Mouse (Mus musculus): Measurements from ENCODE around the gene Ice2.

Ice2 gene

GRCm38 (mm10) chr9:69397760-69398452 is at the start of gene Ice2:
TSS of gene Ice2 (plus strand) at chr9:69397906.
- DNase-seq (ENCODE audit: low read depth in 2 of 2, low spot score in 2 of 2): peak; percentile 57 to 62

GRCm38 (mm10) chr9:69349537-69349936 is 48.2 kb upstream of the Ice2 start:
- no peak for DNase-seq (ENCODE audit: low read depth in 2 of 2, low spot score in 2 of 2)

GRCm38 (mm10) chr9:69354228-69354627 is 43.5 kb upstream of the Ice2 start:
- no peak for DNase-seq (ENCODE audit: low read depth in 2 of 2, low spot score in 2 of 2)

DNA sequence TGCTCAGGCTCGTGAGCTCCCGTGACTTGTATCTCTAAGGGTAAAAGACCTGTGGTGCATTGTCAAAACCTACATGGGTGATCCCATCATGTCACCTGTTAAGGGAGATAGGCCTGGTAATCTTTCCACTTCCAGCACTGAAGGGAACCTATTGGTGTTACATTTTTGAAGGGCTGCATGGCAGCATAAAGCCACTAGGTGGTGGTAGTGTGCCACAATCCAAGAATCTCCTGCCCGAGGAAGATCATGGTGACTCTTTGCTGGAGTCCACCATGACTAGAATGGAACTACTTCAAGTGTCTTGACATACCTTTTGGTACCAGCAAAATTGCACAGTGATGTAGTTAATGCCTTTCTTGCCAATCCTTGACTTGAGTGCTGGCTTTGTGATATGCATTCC is 39.9 kb upstream of the Ice2 start:
- DNase-seq (ENCODE audit: low read depth in 2 of 2, low spot score in 2 of 2): peak; percentile 32 to 49

DNA sequence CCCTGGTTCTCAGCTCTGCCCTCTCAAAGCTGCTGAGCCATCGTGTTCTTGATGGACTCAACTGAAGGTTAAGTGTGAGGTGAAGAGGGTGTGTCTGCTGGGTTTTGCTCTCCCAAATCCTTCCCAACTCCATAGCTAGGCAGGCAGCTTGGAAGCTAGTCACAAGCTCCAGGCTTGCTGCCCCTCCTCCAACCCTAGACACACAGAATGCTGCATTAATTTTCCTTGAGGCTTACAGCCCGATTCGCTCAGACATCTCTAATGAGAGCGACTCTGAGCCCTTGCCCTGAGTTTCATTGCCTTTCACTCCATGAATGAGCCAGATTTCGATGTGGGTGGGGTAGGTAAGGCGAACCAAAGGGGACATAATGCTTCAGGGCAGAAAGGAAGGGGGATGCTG is 38.9 kb upstream of the Ice2 start:
- DNase-seq (ENCODE audit: low read depth in 2 of 2, low spot score in 2 of 2): no peak

DNA sequence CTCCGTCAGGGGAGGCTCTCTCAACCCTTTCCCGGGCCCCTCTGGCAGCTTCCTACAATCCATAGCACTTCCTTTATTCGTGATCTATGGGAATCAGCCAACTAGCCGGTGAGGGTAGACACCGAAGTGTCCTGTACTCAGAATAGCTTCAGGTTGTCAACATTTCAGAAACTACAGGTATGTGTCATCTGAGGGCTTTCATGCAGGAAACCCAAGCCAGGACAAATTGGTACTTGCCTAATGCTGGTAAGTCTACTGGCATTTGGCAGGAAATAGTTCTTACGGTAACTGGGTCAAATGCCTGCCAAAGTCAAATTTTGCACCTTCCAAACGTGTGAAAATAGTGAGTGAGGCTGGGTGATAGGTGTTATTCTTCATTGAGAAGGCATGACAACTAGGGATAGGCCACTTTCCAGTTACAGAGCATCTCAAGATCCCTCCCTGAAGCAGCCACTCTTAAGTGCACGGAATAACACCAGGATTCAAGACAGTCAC is 35.7 kb upstream of the Ice2 start:
- DNase-seq (ENCODE audit: low read depth in 2 of 2, low spot score in 2 of 2): no peak

DNA sequence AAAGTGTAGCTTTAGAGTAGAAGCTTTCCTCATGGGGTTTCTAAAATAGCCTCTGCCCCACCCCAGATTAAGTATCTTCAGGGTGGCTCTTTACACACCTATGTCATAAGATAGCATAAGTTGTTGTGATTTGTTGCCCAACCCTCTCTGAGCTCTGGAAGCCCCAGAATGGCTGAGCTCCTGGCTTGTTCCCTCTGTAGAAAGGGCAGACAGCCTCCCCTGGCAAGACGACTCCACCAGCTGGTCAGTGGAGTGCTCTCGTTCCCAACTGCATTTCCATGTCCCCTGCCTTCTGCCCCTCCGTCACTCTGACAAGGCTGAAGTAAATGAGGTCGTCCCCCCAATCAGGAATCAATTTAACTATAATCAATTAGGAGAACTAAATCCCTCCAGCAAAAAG is 34.9 kb upstream of the Ice2 start:
- DNase-seq (ENCODE audit: low read depth in 2 of 2, low spot score in 2 of 2): no peak

- DNase-seq (ENCODE audit: low read depth in 2 of 2, low spot score in 2 of 2): no peak
These were observed 33.6 kb upstream of the Ice2 start for GRCm38 (mm10) chr9:69364117-69364516.

GRCm38 (mm10) chr9:69367055-69367454 is 30.7 kb upstream of the Ice2 start:
- no peak for DNase-seq (ENCODE audit: low read depth in 2 of 2, low spot score in 2 of 2)

- DNase-seq (ENCODE audit: low read depth in 2 of 2, low spot score in 2 of 2): peak; percentile 18 to 50
These were observed 29.6 kb upstream of the Ice2 start for GRCm38 (mm10) chr9:69368071-69368470.

DNA sequence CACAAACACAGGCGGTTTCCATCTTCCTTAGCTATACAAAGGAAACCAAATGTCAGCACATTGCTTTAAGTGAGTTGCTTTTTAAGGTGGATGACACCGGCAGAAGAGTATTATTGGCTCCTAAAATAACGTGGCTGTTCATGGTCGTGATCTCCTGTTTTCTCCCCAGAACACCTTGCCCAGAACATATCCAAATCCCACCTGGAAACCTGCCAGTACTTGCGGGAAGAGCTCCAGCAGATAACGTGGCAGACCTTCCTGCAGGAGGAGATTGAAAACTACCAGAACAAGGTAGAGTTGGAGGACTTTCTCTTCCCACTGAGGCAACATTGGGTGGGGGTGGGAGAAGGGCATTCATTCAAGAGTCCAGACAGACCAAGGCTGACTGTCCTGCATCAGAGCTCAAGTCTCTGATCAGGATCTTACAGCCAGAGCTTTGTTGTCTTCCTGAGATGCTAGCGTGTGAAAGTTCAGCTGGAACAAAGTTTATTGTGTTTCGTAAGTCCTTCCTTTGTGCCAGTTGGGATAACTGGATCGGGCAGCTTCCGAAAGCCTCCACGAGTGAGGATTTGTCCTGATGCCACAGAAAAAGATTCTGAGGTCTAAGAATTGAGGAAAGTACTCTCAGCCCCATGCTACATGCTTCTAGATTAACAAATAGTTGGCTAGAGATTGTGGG is 26.5 kb upstream of the Ice2 start:
- no peak for DNase-seq (ENCODE audit: low read depth in 2 of 2, low spot score in 2 of 2)

GRCm38 (mm10) chr9:69372871-69373270 is 24.8 kb upstream of the Ice2 start:
- no peak for DNase-seq (ENCODE audit: low read depth in 2 of 2, low spot score in 2 of 2)

DNA sequence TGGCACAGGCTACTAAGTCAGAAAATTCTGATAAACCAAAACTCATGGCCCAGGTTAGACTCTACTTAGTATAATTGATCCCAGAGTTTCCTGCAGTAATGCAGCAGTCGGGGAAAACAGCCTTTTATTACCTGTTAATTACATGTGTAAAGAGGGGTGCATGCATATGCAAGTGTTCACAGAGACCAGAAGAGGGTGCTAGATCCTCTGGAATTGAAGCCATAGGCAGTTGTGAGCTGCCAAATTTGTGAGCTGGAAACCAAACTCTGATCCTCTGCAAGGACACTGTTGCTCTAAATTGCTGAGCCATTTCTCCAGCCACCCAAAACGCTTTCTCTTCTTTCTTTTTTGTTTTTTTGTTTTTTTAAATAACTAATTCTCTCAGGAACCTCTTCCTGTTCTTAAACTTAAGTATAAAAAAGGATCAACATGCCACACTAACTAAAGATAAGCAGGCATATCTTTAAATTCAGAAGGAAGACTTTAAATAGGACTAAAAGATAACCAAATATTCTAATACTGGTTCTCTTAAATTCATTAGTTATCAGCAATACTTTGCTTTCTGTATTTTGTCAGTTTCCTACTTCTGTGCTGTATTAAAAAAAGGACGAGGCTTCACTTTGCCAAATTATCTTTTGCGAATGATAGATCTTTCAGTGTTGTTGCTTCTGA is 20.6 kb upstream of the Ice2 start:
- DNase-seq (ENCODE audit: low read depth in 2 of 2, low spot score in 2 of 2): no peak

DNA sequence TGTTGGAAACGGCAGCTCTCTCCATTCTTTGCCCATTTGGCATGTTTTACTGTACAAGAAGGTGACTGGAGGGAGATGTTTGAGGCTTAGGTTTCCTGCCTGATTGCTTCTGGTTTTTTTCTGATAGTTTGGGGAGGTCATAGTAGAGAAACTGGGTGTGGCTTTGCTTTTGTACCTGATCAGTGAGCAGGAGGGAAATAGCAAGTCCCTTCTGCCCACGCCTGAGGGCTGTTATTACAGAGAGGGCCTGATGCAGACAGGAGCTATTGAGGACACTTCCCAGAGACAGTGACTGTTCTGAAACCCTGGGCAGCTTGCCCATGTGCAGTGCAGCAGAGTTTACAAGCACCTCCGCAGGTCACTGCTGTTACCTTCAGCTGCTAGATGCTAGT is 20.1 kb upstream of the Ice2 start:
- no peak for DNase-seq (ENCODE audit: low read depth in 2 of 2, low spot score in 2 of 2)

DNA sequence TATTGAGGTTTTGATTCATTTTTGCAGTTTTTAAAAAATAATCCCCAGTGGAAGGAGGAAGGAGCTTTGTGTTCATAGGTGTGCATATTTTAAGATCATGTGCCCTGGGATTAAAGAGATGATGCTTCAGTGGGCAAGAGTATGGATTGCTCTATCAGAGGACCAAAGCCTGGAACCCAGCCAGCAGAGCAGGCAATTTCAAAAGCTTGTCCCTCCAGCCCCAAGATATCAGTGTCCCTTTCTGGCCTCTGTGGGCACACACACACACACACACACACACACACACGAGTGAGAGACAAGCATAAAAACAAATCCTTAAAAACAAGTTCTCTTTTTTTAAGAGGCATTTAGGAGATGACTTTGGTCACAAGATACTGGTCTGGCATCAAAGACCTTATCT is 17.2 kb upstream of the Ice2 start:
- no peak for DNase-seq (ENCODE audit: low read depth in 2 of 2, low spot score in 2 of 2)

GRCm38 (mm10) chr9:69381741-69382140 is 16.0 kb upstream of the Ice2 start:
- DNase-seq (ENCODE audit: low read depth in 2 of 2, low spot score in 2 of 2): no peak

DNA sequence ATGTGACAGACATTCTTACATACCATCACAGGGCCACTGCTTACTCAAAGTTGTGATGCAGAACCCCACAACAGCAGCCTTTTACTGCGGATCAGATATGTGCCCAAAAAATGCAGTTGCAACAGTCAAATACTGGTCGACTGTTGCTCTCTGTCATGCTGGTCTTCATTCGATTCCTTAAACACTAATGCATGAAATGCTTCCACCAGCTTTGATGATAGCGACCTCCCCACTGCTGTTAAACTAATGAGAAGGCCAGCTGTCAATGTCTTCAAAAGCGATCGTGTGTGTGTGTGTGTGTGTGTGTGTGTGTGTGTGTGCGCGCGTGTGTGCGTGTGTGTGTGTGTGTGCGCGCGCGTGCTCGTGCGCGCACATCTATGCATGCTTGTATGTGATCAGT is 13.2 kb upstream of the Ice2 start:
- no peak for DNase-seq (ENCODE audit: low read depth in 2 of 2, low spot score in 2 of 2)

- no peak for DNase-seq (ENCODE audit: low read depth in 2 of 2, low spot score in 2 of 2)
These were observed 12.8 kb upstream of the Ice2 start for GRCm38 (mm10) chr9:69384905-69385304.

- DNase-seq (ENCODE audit: low read depth in 2 of 2, low spot score in 2 of 2): no peak
These were observed 10.4 kb upstream of the Ice2 start for GRCm38 (mm10) chr9:69387296-69387695.

DNA sequence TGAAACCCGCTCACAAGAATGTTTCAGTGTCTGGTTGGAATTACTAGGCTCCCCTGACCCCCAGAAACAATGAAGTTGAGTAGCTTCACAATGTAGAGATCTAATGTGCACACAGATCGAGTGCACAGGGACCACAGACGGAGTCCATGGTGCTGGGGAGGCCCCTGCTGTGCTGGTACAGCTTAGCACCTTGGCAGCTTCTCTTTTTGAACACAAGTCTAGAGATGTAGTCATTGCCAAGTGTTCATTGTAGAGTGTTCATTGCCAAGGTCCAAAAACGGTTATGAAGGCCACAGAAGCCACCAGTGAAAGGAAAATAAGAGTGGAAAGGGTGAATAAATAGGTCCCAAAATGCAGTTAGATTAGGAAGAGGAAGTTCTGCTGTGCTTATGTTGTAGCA is 7.1 kb upstream of the Ice2 start:
- DNase-seq (ENCODE audit: low read depth in 2 of 2, low spot score in 2 of 2): no peak

DNA sequence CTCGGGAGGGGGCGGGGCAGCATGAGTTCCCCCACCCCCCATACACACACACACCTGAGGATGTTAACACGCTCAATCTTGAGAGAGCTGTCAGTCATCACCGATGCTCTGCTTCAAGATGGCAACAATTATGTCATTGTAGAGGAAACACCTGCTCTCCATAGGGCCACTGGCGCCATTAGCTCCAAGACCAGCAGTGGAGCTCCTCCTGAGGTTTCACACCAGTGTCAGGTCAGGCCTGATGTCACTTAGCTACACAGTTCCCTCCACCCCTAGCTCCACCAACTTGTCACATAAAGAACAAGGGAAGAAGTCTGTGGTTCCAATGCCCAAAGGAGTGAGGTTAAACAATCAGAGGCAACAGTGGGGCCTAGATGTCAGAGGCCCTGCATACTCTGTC is 3.5 kb upstream of the Ice2 start:
- no peak for DNase-seq (ENCODE audit: low read depth in 2 of 2, low spot score in 2 of 2)

DNA sequence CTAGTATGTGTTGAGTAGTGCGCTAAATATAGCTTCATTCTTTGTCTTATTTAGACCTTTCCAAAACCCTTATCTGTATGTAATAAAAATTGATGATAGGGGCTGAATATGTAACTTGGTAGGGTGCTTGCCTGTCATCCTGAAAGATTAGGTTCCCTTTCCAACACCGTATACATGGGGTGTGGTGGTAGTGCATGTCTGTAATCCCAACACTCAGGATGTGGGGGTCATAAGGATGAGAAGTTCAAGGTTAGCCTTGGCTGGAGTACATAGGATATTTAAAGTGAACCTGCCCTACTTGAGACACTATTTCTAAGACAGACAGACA is 310 bp upstream of the Ice2 start:
- no peak for DNase-seq (ENCODE audit: low read depth in 2 of 2, low spot score in 2 of 2)
